ENCODE assay signal across 16 mouse cellular contexts in genomic region chr11:68435601-68436000, GRCm38 (mm10).
"Had no signal": no experiment of that assay in that cellular context is flagged by ENCODE, and none has a peak within 500 bp of the region (broad histone marks: within the 10 kb centered on the region; RNA-seq: fewer than 3 reads in every experiment).

No protein-coding gene starts in this region.

- H3K9me3 ChIP-seq: kidney, embryonic 15.5 days; limb, embryonic 12.5 days; limb, embryonic 15.5 days; liver, embryonic 15.5 days; midbrain, embryonic 12.5 days; midbrain, embryonic 15.5 days had no signal

- H3K9ac ChIP-seq: kidney, embryonic 15.5 days; limb, embryonic 12.5 days; limb, embryonic 15.5 days; liver, embryonic 15.5 days; midbrain, embryonic 12.5 days; midbrain, embryonic 15.5 days had no signal

- H3K4me2 ChIP-seq: kidney, embryonic 15.5 days; limb, embryonic 12.5 days; limb, embryonic 15.5 days; liver, embryonic 11.5 days; liver, embryonic 15.5 days; midbrain, embryonic 12.5 days; midbrain, embryonic 15.5 days had no signal

- H3K27ac ChIP-seq: kidney, embryonic 15.5 days; limb, embryonic 12.5 days; limb, embryonic 15.5 days; liver, embryonic 15.5 days; midbrain, embryonic 12.5 days; midbrain, embryonic 15.5 days had no signal

- ATAC-seq: midbrain, embryonic 15.5 days had no signal

- H3K36me3 ChIP-seq: kidney, embryonic 15.5 days; limb, embryonic 12.5 days; limb, embryonic 15.5 days; liver, embryonic 15.5 days; midbrain, embryonic 12.5 days; midbrain, embryonic 15.5 days had no signal

- H3K4me3 ChIP-seq: kidney, embryonic 15.5 days; limb, embryonic 12.5 days; limb, embryonic 15.5 days; liver, embryonic 15.5 days; midbrain, embryonic 12.5 days; midbrain, embryonic 15.5 days had no signal

- DNase-seq: kidney, adult 11 months; kidney, adult 8-10 months; kidney, postnatal 14 days; kidney, postnatal 4 days; left cerebral cortex, postnatal 4 days; lung, adult 18-20 months; lung, postnatal 14 days; lung, postnatal 4 days; thymus, adult 18-20 months had no signal
